Mouse (Mus musculus) Muller cell, postnatal 12 days (primary cell): ENCODE measurements around the gene Bcas3.

Experiments used
- DNase-seq: peaks from one replicate; pipeline ENCODE4 v3.0.0-alpha.2; 2015; ENCODE audit errors: inconsistent ontology term

The Bcas3 gene

GRCm38 (mm10) chr11:85751171-85751570 is 398.2 kb downstream of the Bcas3 start:
- DNase-seq: no peak

GRCm38 (mm10) chr11:85754631-85755502 is 401.9 kb downstream of the Bcas3 start:
- DNase-seq: no peak

GRCm38 (mm10) chr11:85755503-85756044 is 402.6 kb downstream of the Bcas3 start:
- DNase-seq: no peak

- no peak for DNase-seq
These were observed 405.9 kb downstream of the Bcas3 start for GRCm38 (mm10) chr11:85758891-85759290.

GRCm38 (mm10) chr11:85759634-85760439 is 406.9 kb downstream of the Bcas3 start:
- peak; percentile 42 for DNase-seq

GRCm38 (mm10) chr11:85760486-85761141 is 407.6 kb downstream of the Bcas3 start:
- DNase-seq: peak; percentile 83

- DNase-seq: no peak
These were observed 408.2 kb downstream of the Bcas3 start for GRCm38 (mm10) chr11:85761170-85761569.

- DNase-seq: no peak
These were observed 410.7 kb downstream of the Bcas3 start for GRCm38 (mm10) chr11:85763655-85764054.

GRCm38 (mm10) chr11:85766106-85766723 is 413.2 kb downstream of the Bcas3 start:
- DNase-seq: peak; percentile 96

GRCm38 (mm10) chr11:85766811-85767210 is 413.8 kb downstream of the Bcas3 start:
- peak; percentile 76 for DNase-seq

GRCm38 (mm10) chr11:85769740-85770139 is 416.8 kb downstream of the Bcas3 start:
- no peak for DNase-seq

GRCm38 (mm10) chr11:85773391-85773790 is 420.4 kb downstream of the Bcas3 start:
- DNase-seq: no peak

- no peak for DNase-seq
These were observed 421.7 kb downstream of the Bcas3 start for GRCm38 (mm10) chr11:85774707-85775106.

- DNase-seq: no peak
These were observed 422.5 kb downstream of the Bcas3 start for GRCm38 (mm10) chr11:85775492-85775891.

- no peak for DNase-seq
These were observed 423.9 kb downstream of the Bcas3 start for GRCm38 (mm10) chr11:85776861-85777360.

GRCm38 (mm10) chr11:85777950-85778349 is 425.0 kb downstream of the Bcas3 start:
- DNase-seq: no peak

GRCm38 (mm10) chr11:85780303-85780702 is 427.3 kb downstream of the Bcas3 start:
- DNase-seq: no peak

GRCm38 (mm10) chr11:85786113-85786718 is 433.2 kb downstream of the Bcas3 start:
- DNase-seq: peak; percentile 63

- DNase-seq: no peak
These were observed 436.8 kb downstream of the Bcas3 start for GRCm38 (mm10) chr11:85789750-85790149.

GRCm38 (mm10) chr11:85790267-85790666 is 437.3 kb downstream of the Bcas3 start:
- no peak for DNase-seq

- no peak for DNase-seq
These were observed 438.2 kb downstream of the Bcas3 start for GRCm38 (mm10) chr11:85791212-85791611.
